ENCODE assay signal across 12 mouse cellular contexts in genomic region chr15:98111791-98112190, GRCm38 (mm10). TPM values are rescaled to one million over a fixed set of nuclear protein-coding genes. Genes with fewer than 3 reads are reported as not detected.
DNase-seq lines count a peak whose midpoint lies in the region; ATAC-seq lines count a peak whose summit lies in the region.
"Had no signal": no experiment of that assay in that cellular context is flagged by ENCODE, and none has a peak within 500 bp of the region (broad histone marks: within the 10 kb centered on the region; RNA-seq: fewer than 3 reads in every experiment).

No protein-coding gene starts in this region.

- ATAC-seq in frontal cortex, adult (ENCODE audit: low TSS enrichment), result no peak
- no peak for ATAC-seq in midbrain, embryonic 14.5 days (ENCODE audit: low FRiP score, low TSS enrichment)
- ATAC-seq: midbrain, embryonic 16.5 days had no signal

- peaks cover 17% of the 10 kb centered on the region for H3K4me1 ChIP-seq in midbrain, embryonic 14.5 days (ENCODE audit: control insufficient read depth, insufficient read depth, low read length)

- WGBS in midbrain, embryonic 14.5 days, result 82% methylated on average over 5 of the region's 5 CpGs

- DNase-seq in heart, adult 18-20 months, result peak; percentile 37 to 43
- DNase-seq in heart, postnatal 25 days (ENCODE audit: low spot score), result no peak
- DNase-seq in 3134 (ENCODE audit: extremely low read depth, insufficient read length, low spot score) (peak; percentile 39), adipocyte (ENCODE audit: low spot score) (no peak)
- peak; percentile 37 for DNase-seq in c-Kit-positive CD71-positive TER-119-positive erythroid progenitor cells, embryonic 14.5 days (ENCODE audit: low spot score)
- peak; percentile 23 to 28 for DNase-seq in kidney, postnatal 36 days
- no peak for DNase-seq in midbrain, embryonic 14.5 days
- DNase-seq: adrenal gland, adult 8-10 months; cerebellum, adult 9-10 months had no signal

- no peak overlapping the region for H3K4me3 ChIP-seq in midbrain, embryonic 14.5 days (replicated peaks; ENCODE audit: low read depth, low read length)

- H3K9me3 ChIP-seq in midbrain, embryonic 14.5 days (ENCODE audit: control insufficient read depth, low read length), result no peaks in the 10 kb centered on the region

- H3K27me3 ChIP-seq in midbrain, embryonic 14.5 days (ENCODE audit: control insufficient read depth, insufficient read depth, low read length), result no peaks in the 10 kb centered on the region

- peaks cover 24% of the 10 kb centered on the region for H3K36me3 ChIP-seq in midbrain, embryonic 14.5 days (ENCODE audit: control insufficient read depth, insufficient read depth, low read length)

- intact Hi-C loops in heart, postnatal 25 days (cut with DNase I), result no loop called here

- H3K4me2 ChIP-seq in midbrain, embryonic 14.5 days (ENCODE audit: low read length), result no peak overlapping the region

- no peak overlapping the region for H3K9ac ChIP-seq in midbrain, embryonic 14.5 days (replicated peaks; ENCODE audit: low read length)

- H3K27ac ChIP-seq in midbrain, embryonic 14.5 days (replicated peaks; ENCODE audit: low read depth, low read length), result no peak overlapping the region

RNA-seq across cellular contexts. Expression of gene Senp1, which starts 18.2 kb away (rescaled TPM):
- total RNA-seq in heart, adult 18-20 months (2021), result 1 to 10 TPM; 8.5 to 9.5 TPM
- 10 to 100 TPM in 1 of 2 experiments, 1 to 10 TPM in 1; 9.9 to 10.2 TPM for total RNA-seq in heart, postnatal 25 days (2021)
- 26.1 and 27.2 TPM in 2 replicates for polyA plus RNA-seq in midbrain, embryonic 14.5 days (2014; fragmentation: Nextera tagmentation; extraction: Ambion mirVana)

RNA-seq across cellular contexts. Expression of gene Pfkm, which starts 19.4 kb away (rescaled TPM):
- total RNA-seq in heart, adult 18-20 months (2021), result 1,000 to 10,000 TPM in 1 of 2 experiments, 100 to 1,000 TPM in 1; 867 to 1,020 TPM
- 100 to 1,000 TPM; 887 to 925 TPM for total RNA-seq in heart, postnatal 25 days (2021)
- 72.4 and 80.5 TPM in 2 replicates for polyA plus RNA-seq in midbrain, embryonic 14.5 days (2014; fragmentation: Nextera tagmentation; extraction: Ambion mirVana)

RNA-seq across cellular contexts. Expression of gene Asb8, which starts 53.6 kb away (rescaled TPM):
- 100 to 1,000 TPM; 107 to 122 TPM for total RNA-seq in heart, adult 18-20 months (2021)
- 100 to 1,000 TPM; 102 to 106 TPM for total RNA-seq in heart, postnatal 25 days (2021)
- 65.9 and 71.8 TPM in 2 replicates for polyA plus RNA-seq in midbrain, embryonic 14.5 days (2014; fragmentation: Nextera tagmentation; extraction: Ambion mirVana)

RNA-seq across cellular contexts. Expression of gene Ccdc184, which starts 55.2 kb away (rescaled TPM):
- under 1 TPM; 0.39 to 0.50 TPM for total RNA-seq in heart, adult 18-20 months (2021)
- total RNA-seq in heart, postnatal 25 days (2021), result under 1 TPM; 0.81 to 0.91 TPM
- 98.5 and 102 TPM in 2 replicates for polyA plus RNA-seq in midbrain, embryonic 14.5 days (2014; fragmentation: Nextera tagmentation; extraction: Ambion mirVana)
- total RNA-seq: liver, adult 2 months had no signal
- polyA plus RNA-seq: liver, adult 2 months had no signal

Comparison
In these comparisons a context has a peak if more than half of its experiments do, and no peak if none do; other contexts are left out.
1. DNase-seq: peak in heart, adult 18-20 months (2 of 2), 3134 (single experiment), c-Kit-positive CD71-positive TER-119-positive erythroid progenitor cells, embryonic 14.5 days (single experiment) and kidney, postnatal 36 days (2 of 2); none in heart, postnatal 25 days (single experiment), midbrain, embryonic 14.5 days (single experiment) and adipocyte (single experiment).